ENCODE assay signal across 11 mouse cellular contexts in the genomic region with DNA sequence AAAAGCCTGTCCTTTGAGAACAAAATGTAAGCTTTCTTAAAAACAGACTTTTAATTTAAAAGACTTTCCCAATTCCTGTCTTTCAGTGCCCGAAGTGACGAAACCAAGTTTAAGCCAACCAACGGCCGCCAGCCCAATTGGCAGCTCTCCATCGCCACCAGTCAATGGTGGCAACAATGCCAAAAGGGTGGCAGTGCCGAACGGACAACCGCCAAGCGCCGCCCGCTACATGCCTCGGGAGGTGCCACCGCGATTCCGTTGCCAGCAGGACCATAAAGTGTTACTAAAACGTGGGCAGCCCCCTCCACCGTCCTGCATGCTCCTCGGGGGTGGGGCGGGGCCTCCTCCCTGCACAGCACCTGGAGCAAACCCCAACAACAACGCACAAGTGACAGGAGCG.
A peak's percentile ranks its signal among the peaks of the same experiment; 100 is the strongest.
DNase-seq lines count a peak whose midpoint lies in the region; ATAC-seq and TF ChIP-seq lines count a peak whose summit lies in the region.
"Had no signal": no experiment of that assay in that cellular context is flagged by ENCODE, and none has a peak within 500 bp of the region (broad histone marks: within the 10 kb centered on the region; RNA-seq: fewer than 3 reads in every experiment).

No protein-coding gene starts in this region.

- ATAC-seq in forebrain, postnatal 0 days: peak; percentile 32; the same call in 1 of the 2 replicates
- ATAC-seq in forebrain, embryonic 12.5 days (ENCODE audit: low FRiP score): no peak
- no peak for ATAC-seq in midbrain, embryonic 16.5 days

- H3K4me1 ChIP-seq in forebrain, postnatal 0 days (ENCODE audit: insufficient read depth): no peaks in the 10 kb centered on the region
- H3K4me1 ChIP-seq in forebrain, embryonic 12.5 days: no peaks in the 10 kb centered on the region
- H3K4me1 ChIP-seq in midbrain, embryonic 16.5 days (ENCODE audit: control insufficient read depth, insufficient read depth, low read length): no peaks in the 10 kb centered on the region
- H3K4me1 ChIP-seq: embryonic facial prominence, embryonic 15.5 days; limb, embryonic 13.5 days had no signal

- no peaks in the 10 kb centered on the region for H3K9me3 ChIP-seq in forebrain, postnatal 0 days (ENCODE audit: low read length)
- H3K9me3 ChIP-seq in forebrain, embryonic 12.5 days: no peaks in the 10 kb centered on the region
- no peaks in the 10 kb centered on the region for H3K9me3 ChIP-seq in midbrain, embryonic 16.5 days (replicated peaks; ENCODE audit: control insufficient read depth, low read length, poor library complexity, severe bottlenecking)
- H3K9me3 ChIP-seq: embryonic facial prominence, embryonic 15.5 days; limb, embryonic 13.5 days had no signal

- no peak overlapping the region for H3K4me2 ChIP-seq in forebrain, postnatal 0 days (ENCODE audit: low read depth)
- H3K4me2 ChIP-seq in forebrain, embryonic 12.5 days: no peak overlapping the region
- H3K4me2 ChIP-seq in midbrain, embryonic 16.5 days (ENCODE audit: low read length): no peak overlapping the region
- H3K4me2 ChIP-seq: embryonic facial prominence, embryonic 15.5 days; limb, embryonic 13.5 days had no signal

- peaks cover 35% of the 10 kb centered on the region for H3K36me3 ChIP-seq in forebrain, postnatal 0 days (ENCODE audit: insufficient read depth)
- peaks cover 41% of the 10 kb centered on the region for H3K36me3 ChIP-seq in forebrain, embryonic 12.5 days (replicated peaks)
- H3K36me3 ChIP-seq in midbrain, embryonic 16.5 days (ENCODE audit: control insufficient read depth, insufficient read depth, low read length): peaks cover 28% of the 10 kb centered on the region

- TF ChIP-seq CTCF in forebrain, postnatal 0 days (IDR thresholded peaks at IDR 0.05; ENCODE audit: low read depth): 0 out of 2 replicates have a peak, but pooled peaks have one; percentile 3

- H3K27ac ChIP-seq in forebrain, postnatal 0 days (ENCODE audit: low read depth, low read length): no peak overlapping the region
- H3K27ac ChIP-seq in forebrain, embryonic 12.5 days: no peak overlapping the region
- H3K27ac ChIP-seq in midbrain, embryonic 16.5 days (ENCODE audit: low read length): no peak overlapping the region
- H3K27ac ChIP-seq: embryonic facial prominence, embryonic 15.5 days; limb, embryonic 13.5 days had no signal

- no peaks in the 10 kb centered on the region for H3K27me3 ChIP-seq in forebrain, postnatal 0 days (ENCODE audit: insufficient read depth, low read length)
- H3K27me3 ChIP-seq in forebrain, embryonic 12.5 days: no peaks in the 10 kb centered on the region
- H3K27me3 ChIP-seq in midbrain, embryonic 16.5 days (ENCODE audit: control insufficient read depth, insufficient read depth, low read depth, low read length): no peaks in the 10 kb centered on the region
- H3K27me3 ChIP-seq: embryonic facial prominence, embryonic 15.5 days; limb, embryonic 13.5 days had no signal

- H3K9ac ChIP-seq in forebrain, postnatal 0 days: no peak overlapping the region
- H3K9ac ChIP-seq in forebrain, embryonic 12.5 days: no peak overlapping the region
- H3K9ac ChIP-seq in midbrain, embryonic 16.5 days (ENCODE audit: low read depth, low read length): no peak overlapping the region
- H3K9ac ChIP-seq: embryonic facial prominence, embryonic 15.5 days; limb, embryonic 13.5 days had no signal

- DNase-seq in forebrain, postnatal 0 days: peak; percentile 58
- peak; percentile 28 for DNase-seq in ovary, postnatal 36 days (ENCODE audit: low spot score)
- DNase-seq in ovary, adult 18-20 months (ENCODE audit: low spot score): no peak
- peak; percentile 37 for DNase-seq in kidney, postnatal 10 days
- DNase-seq in right cerebral cortex, postnatal 4 days: peak; percentile 59
- no peak for DNase-seq in embryo, embryonic 11 days
- DNase-seq: midbrain, embryonic 14.5 days had no signal

- WGBS in forebrain, postnatal 0 days: 58% methylated on average over 21 of the region's 21 CpGs
- WGBS in forebrain, embryonic 12.5 days: 87% methylated on average over 21 of the region's 21 CpGs
- 79% methylated on average over 21 of the region's 21 CpGs for WGBS in midbrain, embryonic 16.5 days

- H3K4me3 ChIP-seq in forebrain, postnatal 0 days (ENCODE audit: low read depth, low read length): no peak overlapping the region
- H3K4me3 ChIP-seq in forebrain, embryonic 12.5 days (replicated peaks): no peak overlapping the region
- no peak overlapping the region for H3K4me3 ChIP-seq in midbrain, embryonic 16.5 days (ENCODE audit: low read depth, low read length)
- H3K4me3 ChIP-seq: embryonic facial prominence, embryonic 15.5 days; limb, embryonic 13.5 days had no signal

Comparison
In these comparisons a context has a peak if more than half of its experiments do, and no peak if none do; other contexts are left out.
1. DNase-seq: peak in forebrain, postnatal 0 days (single experiment), ovary, postnatal 36 days (single experiment), kidney, postnatal 10 days (single experiment) and right cerebral cortex, postnatal 4 days (single experiment); none in ovary, adult 18-20 months (single experiment) and embryo, embryonic 11 days (single experiment).